11 mouse cellular contexts compared by ENCODE assay signal in genomic region chr1:180230580-180230979, GRCm38 (mm10). TPM values are rescaled to one million over a fixed set of nuclear protein-coding genes. Genes with fewer than 3 reads are reported as not detected.
DNase-seq lines count a peak whose midpoint lies in the region; ATAC-seq and TF ChIP-seq lines count a peak whose summit lies in the region.
"Had no signal": no experiment of that assay in that cellular context is flagged by ENCODE, and none has a peak within 500 bp of the region (broad histone marks: within the 10 kb centered on the region; RNA-seq: fewer than 3 reads in every experiment).

No protein-coding gene starts in this region.

- ATAC-seq in forebrain, embryonic 14.5 days = no peak
- ATAC-seq in forebrain, embryonic 16.5 days = no peak
- no peak for ATAC-seq in lung, postnatal 0 days
- ATAC-seq in activated CD4-positive, CD25-positive, alpha-beta regulatory T cell, adult 4 months = no peak
- ATAC-seq: inflammation-experienced regulatory T-cells, adult 6 months had no signal

- TF ChIP-seq EP300 in lung, postnatal 0 days (IDR thresholded peaks at IDR 0.05) = no peak

- no peak overlapping the region for H3K4me2 ChIP-seq in forebrain, embryonic 14.5 days (ENCODE audit: low read length)
- H3K4me2 ChIP-seq in forebrain, embryonic 16.5 days (ENCODE audit: low read length) = no peak overlapping the region
- no peak overlapping the region for H3K4me2 ChIP-seq in lung, postnatal 0 days (replicated peaks; ENCODE audit: low read depth, low read length)
- H3K4me2 ChIP-seq: embryonic facial prominence, embryonic 15.5 days had no signal

- no peak for TF ChIP-seq POLR2A in brain, embryonic 14.5 days (IDR thresholded peaks at IDR 0.05; ENCODE audit: borderline replicate concordance, extremely low read depth, insufficient read depth, insufficient read length, poor library complexity, severe bottlenecking)

- no peak overlapping the region for H3K27ac ChIP-seq in forebrain, embryonic 14.5 days (ENCODE audit: low read depth, low read length)
- H3K27ac ChIP-seq in forebrain, embryonic 16.5 days (ENCODE audit: low read length) = no peak overlapping the region
- H3K27ac ChIP-seq in lung, postnatal 0 days (ENCODE audit: low read length) = no peak overlapping the region
- H3K27ac ChIP-seq: embryonic facial prominence, embryonic 15.5 days had no signal

- peak; percentile 79 for TF ChIP-seq CTCF in lung, postnatal 0 days (IDR thresholded peaks at IDR 0.05)
- TF ChIP-seq CTCF in brain, embryonic 14.5 days (IDR thresholded peaks at IDR 0.05; ENCODE audit: borderline replicate concordance, extremely low read depth, insufficient read depth, insufficient read length) = peak; percentile 67; the same call in 1 of the 2 replicates

- WGBS in forebrain, embryonic 14.5 days = 26% methylated on average over 2 of the region's 2 CpGs
- 17% methylated on average over 2 of the region's 2 CpGs for WGBS in forebrain, embryonic 16.5 days
- WGBS in lung, postnatal 0 days = 25% methylated on average over 2 of the region's 2 CpGs

- 0 out of 2 replicates have a peak, but pooled peaks cover 4% of the 10 kb centered on the region for H3K9me3 ChIP-seq in forebrain, embryonic 14.5 days (replicated peaks; ENCODE audit: control insufficient read depth, low read length)
- peaks cover 4% of the 10 kb centered on the region for H3K9me3 ChIP-seq in forebrain, embryonic 16.5 days (ENCODE audit: control insufficient read depth, low read length)
- H3K9me3 ChIP-seq in lung, postnatal 0 days (ENCODE audit: low read length) = no peaks in the 10 kb centered on the region
- H3K9me3 ChIP-seq: embryonic facial prominence, embryonic 15.5 days had no signal

- no peaks in the 10 kb centered on the region for H3K36me3 ChIP-seq in forebrain, embryonic 14.5 days (ENCODE audit: control insufficient read depth, insufficient read depth, low read length)
- H3K36me3 ChIP-seq in forebrain, embryonic 16.5 days (ENCODE audit: control insufficient read depth, insufficient read depth) = no peaks in the 10 kb centered on the region
- no peaks in the 10 kb centered on the region for H3K36me3 ChIP-seq in lung, postnatal 0 days (ENCODE audit: insufficient read depth, low read length)
- H3K36me3 ChIP-seq: embryonic facial prominence, embryonic 15.5 days had no signal

- no peaks in the 10 kb centered on the region; the same call in 1 of the 2 replicates for H3K4me1 ChIP-seq in forebrain, embryonic 14.5 days (ENCODE audit: control insufficient read depth, insufficient read depth, low read length)
- peaks cover 3% of the 10 kb centered on the region; the same call in 1 of the 2 replicates for H3K4me1 ChIP-seq in forebrain, embryonic 16.5 days (replicated peaks; ENCODE audit: control insufficient read depth, insufficient read depth, low read length)
- H3K4me1 ChIP-seq in lung, postnatal 0 days (ENCODE audit: insufficient read depth, low read depth, low read length) = no peaks in the 10 kb centered on the region

- H3K4me3 ChIP-seq in forebrain, embryonic 14.5 days (ENCODE audit: low read depth, low read length) = no peak overlapping the region
- H3K4me3 ChIP-seq in forebrain, embryonic 16.5 days (replicated peaks; ENCODE audit: low read length) = no peak overlapping the region
- H3K4me3 ChIP-seq in lung, postnatal 0 days (ENCODE audit: low read depth, low read length) = no peak overlapping the region
- H3K4me3 ChIP-seq: embryonic facial prominence, embryonic 15.5 days; megakaryocyte, embryonic 14.5 days had no signal

- no peak overlapping the region for H3K9ac ChIP-seq in forebrain, embryonic 14.5 days (ENCODE audit: low read length)
- H3K9ac ChIP-seq in forebrain, embryonic 16.5 days (replicated peaks; ENCODE audit: low read depth, low read length) = no peak overlapping the region
- H3K9ac ChIP-seq in lung, postnatal 0 days (replicated peaks; ENCODE audit: low read depth) = no peak overlapping the region
- H3K9ac ChIP-seq: embryonic facial prominence, embryonic 15.5 days had no signal

- no peaks in the 10 kb centered on the region for H3K27me3 ChIP-seq in forebrain, embryonic 14.5 days (replicated peaks; ENCODE audit: control insufficient read depth, insufficient read depth, low read length)
- H3K27me3 ChIP-seq in forebrain, embryonic 16.5 days (replicated peaks; ENCODE audit: control insufficient read depth, insufficient read depth, low read length) = no peaks in the 10 kb centered on the region
- no peaks in the 10 kb centered on the region for H3K27me3 ChIP-seq in lung, postnatal 0 days (replicated peaks; ENCODE audit: insufficient read depth, low read length)
- H3K27me3 ChIP-seq: embryonic facial prominence, embryonic 15.5 days; megakaryocyte, embryonic 14.5 days had no signal

- peak; percentile 16 for DNase-seq in forebrain, embryonic 14.5 days (ENCODE audit: low spot score)
- DNase-seq in lung, postnatal 0 days (ENCODE audit: low spot score) = peak; percentile 29
- no peak for DNase-seq in lung, postnatal 10 days
- peak; percentile 13 for DNase-seq in brain, embryonic 14.5 days (ENCODE audit: low read depth)
- DNase-seq in retina, postnatal 1 day = peak; percentile 51
- DNase-seq in layer of hippocampus, adult 9-10 months (ENCODE audit: low spot score) = no peak

RNA-seq across cellular contexts. Expression of gene Coq8a, which starts 31.2 kb away (rescaled TPM):
- polyA plus RNA-seq in forebrain, embryonic 14.5 days (2014; fragmentation: Nextera tagmentation; extraction: Ambion mirVana) = 2.0 and 3.7 TPM in 2 replicates
- polyA plus RNA-seq in forebrain, embryonic 16.5 days (2015; fragmentation: Nextera tagmentation; extraction: Ambion mirVana) = 4.1 and 5.1 TPM in 2 replicates
- 16.4 and 18.6 TPM in 2 replicates for polyA plus RNA-seq in lung, postnatal 0 days (2015; fragmentation: Nextera tagmentation; extraction: Ambion mirVana)
- polyA plus RNA-seq in brain, embryonic 14.5 days (2012; rRNA removed) = 2.9 and 3.2 TPM in 2 replicates
- 10 to 100 TPM; 25.3 to 28.8 TPM for polyA plus RNA-seq in activated CD4-positive, CD25-positive, alpha-beta regulatory T cell, adult 4 months (2017; shearing (Covaris generic))

RNA-seq across cellular contexts. Expression of gene Psen2, which starts 32.7 kb away (rescaled TPM):
- polyA plus RNA-seq in forebrain, embryonic 14.5 days (2014; fragmentation: Nextera tagmentation; extraction: Ambion mirVana) = 8.6 and 11.2 TPM in 2 replicates
- polyA plus RNA-seq in forebrain, embryonic 16.5 days (2015; fragmentation: Nextera tagmentation; extraction: Ambion mirVana) = 11.5 and 14.7 TPM in 2 replicates
- polyA plus RNA-seq in lung, postnatal 0 days (2015; fragmentation: Nextera tagmentation; extraction: Ambion mirVana) = 25.1 and 26.4 TPM in 2 replicates
- polyA plus RNA-seq in brain, embryonic 14.5 days (2012; rRNA removed) = 17.9 and 19.6 TPM in 2 replicates
- 100 to 1,000 TPM; 109 to 116 TPM for polyA plus RNA-seq in activated CD4-positive, CD25-positive, alpha-beta regulatory T cell, adult 4 months (2017; shearing (Covaris generic))

Comparison
In these comparisons a context has a peak if more than half of its experiments do, and no peak if none do; other contexts are left out.
1. DNase-seq: peak in forebrain, embryonic 14.5 days (single experiment), lung, postnatal 0 days (single experiment), brain, embryonic 14.5 days (single experiment) and retina, postnatal 1 day (single experiment); none in lung, postnatal 10 days (single experiment) and layer of hippocampus, adult 9-10 months (single experiment).